Mouse (Mus musculus) kidney, postnatal 25 days (tissue): ENCODE data around the gene Ccz1.

Experiments used
- DNase-seq, 2 experiments: peaks; one replicate each; pipeline ENCODE4 v3.0.0; 2021; ENCODE audit warnings: mixed read lengths in 2 of 2

Ccz1 gene

DNA sequence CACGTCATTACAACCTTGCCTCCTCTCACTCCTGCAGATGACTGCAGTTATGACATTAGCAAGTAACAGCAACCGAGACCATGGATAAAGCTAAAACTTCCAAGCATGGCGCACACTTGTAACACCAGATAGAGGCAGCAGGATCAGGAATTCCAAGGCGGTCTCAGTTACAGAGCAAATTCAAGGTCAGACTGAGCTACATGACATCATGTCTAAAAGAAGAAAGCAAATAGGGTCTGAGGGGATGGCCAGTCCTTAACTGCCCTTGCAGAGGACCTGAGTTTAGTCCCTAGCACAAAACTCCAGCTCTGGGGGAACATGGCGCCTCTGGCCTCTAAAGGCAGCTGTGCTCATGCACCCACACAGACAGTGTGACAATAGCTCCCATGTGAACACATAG, 20.8 kb downstream of the Ccz1 start:
- no peak for DNase-seq

GRCm38 (mm10) chr5:143993260-143993659, 21.4 kb downstream of the Ccz1 start:
- no peak for DNase-seq

DNA sequence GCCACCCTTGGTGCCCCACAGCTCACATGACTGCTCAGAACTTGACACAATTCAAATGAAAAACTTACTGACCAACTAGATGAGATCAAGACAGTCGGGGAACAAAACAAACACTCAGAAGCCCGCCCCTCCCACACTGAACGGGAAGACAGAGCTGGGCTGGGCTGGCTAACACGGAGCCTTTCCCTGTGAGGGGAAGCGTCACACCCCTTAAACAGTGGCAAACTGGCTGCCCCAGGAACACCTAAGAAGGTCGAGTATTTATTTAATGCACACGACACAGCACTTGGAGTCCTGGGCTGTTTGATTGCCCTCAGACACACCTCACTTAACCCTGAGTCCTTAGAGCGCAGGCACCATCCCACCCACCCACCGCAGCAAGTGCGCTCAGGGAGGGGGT, 22.0 kb downstream of the Ccz1 start:
- DNase-seq: no peak

DNA sequence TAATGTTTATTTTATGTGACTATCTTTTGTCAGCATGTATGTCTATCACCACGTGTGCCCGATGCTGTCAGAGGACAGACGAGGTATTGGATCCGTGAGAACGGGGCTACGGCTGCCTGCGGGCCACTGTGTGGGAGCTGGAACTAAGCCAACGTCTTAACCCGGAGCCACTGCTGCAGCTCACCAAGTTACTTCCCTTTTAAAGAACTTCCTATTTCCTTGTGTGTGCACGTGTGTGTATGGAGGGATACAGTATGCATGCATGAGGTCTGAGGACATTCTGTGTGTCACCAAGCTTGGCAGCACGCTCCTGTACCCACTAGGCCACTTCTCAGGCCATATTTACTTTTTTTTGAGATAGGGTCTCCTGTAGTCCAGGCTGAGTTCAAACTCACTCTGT, 24.6 kb downstream of the Ccz1 start:
- no peak for DNase-seq

GRCm38 (mm10) chr5:143989046-143989445, 25.6 kb downstream of the Ccz1 start:
- DNase-seq: no peak

DNA sequence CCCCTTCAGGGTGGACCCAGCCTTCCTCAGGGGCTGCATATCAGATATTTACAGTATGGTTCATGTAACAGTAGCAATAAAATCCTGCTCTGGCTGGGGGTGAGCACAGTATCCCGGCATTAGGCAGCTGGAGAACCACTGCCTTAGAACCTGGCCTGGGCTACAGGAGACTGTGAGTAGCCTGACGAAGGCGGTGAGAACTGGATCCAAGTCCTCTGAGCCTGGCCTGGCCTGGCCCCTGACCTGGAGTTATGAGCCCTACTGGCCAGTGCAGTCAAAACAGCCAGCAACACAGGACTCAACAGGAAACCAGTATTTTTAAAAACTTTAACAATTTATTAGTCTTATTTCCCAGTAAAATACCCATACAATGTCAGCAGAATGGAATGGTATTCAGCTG, 27.1 kb downstream of the Ccz1 start:
- peak; percentile 33 to 70 for DNase-seq

- no peak for DNase-seq
Measured at GRCm38 (mm10) chr5:143985381-143985780, 29.3 kb downstream of the Ccz1 start.

DNA sequence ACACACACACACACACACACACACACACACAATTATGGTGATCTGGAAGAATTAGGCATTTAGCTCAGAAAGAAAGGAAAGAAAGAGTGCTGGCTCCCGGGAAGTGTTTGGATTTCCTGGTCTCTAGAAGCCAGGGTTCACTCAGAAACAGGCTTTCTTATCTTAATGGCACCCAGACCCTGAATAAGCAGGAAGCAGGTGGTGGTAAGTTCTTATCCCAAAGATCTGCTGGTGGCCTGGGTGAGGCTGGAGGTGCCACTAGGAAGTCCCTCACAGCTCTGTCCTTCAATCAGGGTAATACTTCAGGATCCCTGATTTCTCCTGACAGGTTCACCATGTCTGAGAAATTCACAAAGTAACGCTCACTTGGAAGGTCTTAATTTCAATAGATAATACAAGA, 32.3 kb downstream of the Ccz1 start:
- DNase-seq: no peak

- peak; percentile 47 to 75 for DNase-seq
Measured at GRCm38 (mm10) chr5:143980858-143981257, 33.8 kb downstream of the Ccz1 start.

DNA sequence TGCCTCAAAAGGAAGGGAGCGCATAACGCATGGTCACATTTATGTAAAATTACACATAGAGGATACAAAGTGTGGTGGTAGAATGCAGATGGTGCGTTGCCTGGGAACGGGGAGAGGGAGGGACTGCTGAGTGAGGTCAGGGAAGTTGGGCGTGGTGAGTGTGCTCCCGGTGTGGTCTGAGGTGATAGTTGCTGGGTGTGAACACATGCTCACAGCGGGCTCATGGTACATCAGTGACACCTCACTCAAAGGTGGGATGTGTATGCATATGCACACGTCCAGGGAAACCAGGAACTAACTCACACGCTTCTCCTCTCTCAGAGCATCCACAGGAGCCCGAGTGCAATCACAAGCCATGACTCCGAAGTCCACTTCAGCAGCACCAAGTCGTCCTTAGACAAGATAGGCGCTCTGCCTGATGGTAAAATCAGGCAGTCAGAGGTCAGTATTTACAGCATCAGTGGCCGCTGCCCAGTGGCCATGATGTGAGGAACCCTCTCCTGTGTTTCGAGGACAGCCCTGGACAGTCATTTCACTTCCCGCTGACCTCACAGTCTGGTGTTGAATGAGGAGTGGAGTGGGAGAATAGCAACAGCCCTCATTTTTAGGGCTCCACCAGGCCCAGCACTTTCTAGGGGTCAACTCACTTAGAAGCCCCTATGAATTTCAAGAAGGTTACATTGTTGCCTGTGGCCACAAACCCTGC, 37.8 kb downstream of the Ccz1 start:
- DNase-seq: no peak

- no peak for DNase-seq
Measured at GRCm38 (mm10) chr5:143976232-143976631, 38.4 kb downstream of the Ccz1 start.

- DNase-seq: no peak
Measured at GRCm38 (mm10) chr5:143975631-143975933, 39.1 kb downstream of the Ccz1 start.

- peak; percentile 67 to 70 for DNase-seq
Measured at GRCm38 (mm10) chr5:143974931-143975630, 39.6 kb downstream of the Ccz1 start.

DNA sequence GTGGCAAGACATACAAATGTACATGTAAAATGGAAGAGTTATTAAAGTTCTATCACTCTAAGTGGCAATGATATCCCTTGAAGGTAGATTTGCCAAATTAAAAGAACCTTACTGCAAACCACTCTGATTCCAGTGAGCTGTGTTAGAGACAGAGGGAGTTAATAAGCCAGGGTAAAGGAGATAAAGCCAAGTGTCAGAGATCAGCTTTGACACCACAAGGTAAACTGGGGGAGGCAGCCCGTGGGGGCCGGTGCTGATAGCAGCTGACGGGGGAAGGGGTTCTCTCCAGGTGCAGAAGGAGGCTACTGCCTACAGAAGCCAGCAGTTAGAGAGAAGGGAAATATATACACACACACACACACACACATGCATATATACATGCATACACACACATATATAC, 42.0 kb downstream of the Ccz1 start:
- DNase-seq: no peak

DNA sequence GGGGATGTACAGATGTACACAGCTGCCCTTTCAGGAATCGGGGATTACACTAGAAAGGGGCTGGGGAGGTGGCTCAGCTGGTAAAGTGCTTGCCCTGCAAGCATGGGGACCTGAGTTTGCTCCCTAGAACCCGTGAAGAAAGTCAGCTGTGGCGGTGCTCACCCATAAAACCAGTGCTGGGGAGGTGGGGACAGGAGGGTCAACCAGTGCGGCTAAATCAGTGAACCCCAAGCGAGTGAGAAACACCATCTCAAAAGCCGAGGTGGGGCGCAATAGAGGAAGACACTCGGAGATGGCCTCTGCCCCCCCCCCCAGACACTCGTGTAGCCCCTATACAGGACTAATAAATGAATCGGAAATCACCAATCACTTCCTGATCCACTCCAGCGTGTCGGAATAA, 48.0 kb downstream of the Ccz1 start:
- no peak for DNase-seq

GRCm38 (mm10) chr5:143965586-143966345, 48.9 kb downstream of the Ccz1 start:
- no peak for DNase-seq

DNA sequence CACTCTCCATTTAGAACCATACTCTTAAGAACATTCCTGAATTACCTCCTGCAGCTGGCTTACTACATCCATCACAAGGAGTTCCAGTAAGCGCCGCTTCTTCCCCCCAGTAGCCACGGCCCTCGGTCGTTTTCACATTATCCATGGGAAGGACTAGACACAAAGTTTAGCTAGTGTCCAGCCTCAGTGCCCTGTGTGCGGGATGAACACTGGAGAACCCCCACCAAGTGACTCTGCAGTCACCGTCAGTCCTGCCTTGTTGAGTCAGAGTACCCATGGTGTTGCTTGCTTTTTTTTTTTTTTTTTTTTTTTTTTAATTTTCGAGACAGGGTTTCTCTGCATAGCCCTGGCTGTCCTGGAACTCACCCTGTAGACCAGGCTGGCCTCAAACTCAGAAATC, 53.5 kb downstream of the Ccz1 start:
- no peak for DNase-seq

DNA sequence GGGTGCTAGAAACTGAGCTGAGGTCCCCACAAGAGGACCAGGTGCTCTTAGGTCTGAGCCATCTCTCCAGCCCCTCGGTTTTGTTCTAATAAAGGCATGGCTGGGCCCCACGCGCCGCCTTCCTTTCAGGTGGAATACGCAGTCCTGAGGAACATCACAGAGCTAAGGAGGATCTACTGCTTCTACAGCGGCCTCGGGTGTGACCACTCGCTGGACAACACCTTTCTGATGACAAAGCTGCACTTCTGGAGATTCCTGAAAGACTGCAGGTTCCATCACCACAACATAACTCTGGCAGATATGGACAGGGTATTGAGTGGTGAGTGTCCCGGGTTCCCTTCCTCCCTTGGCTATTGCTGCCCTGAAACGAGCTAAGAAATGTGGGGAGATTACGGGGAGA, 55.1 kb downstream of the Ccz1 start:
- DNase-seq: no peak

DNA sequence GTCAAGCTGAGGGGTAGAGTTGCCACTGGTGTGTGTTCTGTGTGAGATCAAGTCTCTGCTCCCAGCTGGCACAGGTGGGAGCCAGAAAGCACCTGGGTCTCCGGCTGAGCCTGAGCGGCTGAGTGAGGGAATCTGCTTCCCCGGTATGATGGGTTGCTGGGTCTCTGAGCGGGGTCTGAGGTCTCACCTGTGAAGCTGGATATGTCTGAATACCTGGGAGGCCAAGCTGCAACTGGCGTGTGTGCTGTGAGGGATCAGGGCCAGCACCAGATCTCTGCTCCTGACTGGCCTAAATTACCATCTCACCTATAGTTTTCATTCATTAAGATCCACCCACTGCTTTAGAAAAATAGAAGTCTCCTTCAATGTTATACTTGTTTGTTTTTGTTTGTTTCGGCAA, 57.6 kb downstream of the Ccz1 start:
- no peak for DNase-seq

- no peak for DNase-seq
Measured at GRCm38 (mm10) chr5:143950016-143950415, 64.7 kb downstream of the Ccz1 start.

GRCm38 (mm10) chr5:143948361-143948760, 66.3 kb downstream of the Ccz1 start:
- no peak for DNase-seq

DNA sequence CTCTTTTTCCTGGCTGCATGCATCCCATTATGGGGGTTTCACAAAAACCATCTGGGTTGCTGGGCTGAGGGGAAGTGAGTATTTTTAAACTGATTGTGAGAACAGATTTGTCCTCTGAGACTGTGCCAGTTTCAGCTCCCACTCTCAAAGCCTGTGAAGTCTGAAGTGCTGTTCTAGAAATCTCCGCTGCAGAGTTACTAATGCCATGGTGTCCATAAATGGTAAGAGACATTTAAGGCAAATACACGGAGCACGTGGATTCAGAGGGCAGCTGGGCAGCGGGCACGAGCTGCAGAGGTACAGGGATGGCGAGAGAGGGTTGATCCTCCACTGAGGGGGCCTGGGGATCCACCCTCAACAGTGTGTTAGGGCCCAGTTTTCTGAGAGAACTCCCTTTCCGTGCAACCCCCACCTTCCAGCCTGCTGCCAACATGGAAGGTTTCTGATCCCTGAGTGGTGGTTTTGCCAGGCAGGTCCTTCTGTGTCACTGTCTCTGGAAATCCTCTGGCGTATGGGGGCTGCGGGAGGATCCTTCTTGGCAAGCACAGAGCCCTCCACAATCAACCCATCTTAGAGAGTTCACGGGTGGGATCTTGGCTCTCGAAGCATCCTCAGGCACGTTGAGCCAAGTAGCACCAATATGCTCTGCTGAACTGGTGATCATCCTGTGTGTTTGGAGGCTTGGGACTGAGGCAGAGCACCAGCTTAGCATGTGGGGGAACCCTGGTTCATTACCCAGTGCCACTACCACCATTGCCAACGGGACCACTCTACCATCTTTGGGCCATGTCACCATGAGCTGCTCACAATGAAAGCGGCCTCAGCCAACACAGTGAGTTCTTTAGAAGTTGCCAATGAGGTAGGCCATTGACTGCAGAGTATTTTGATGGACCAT, 71.2 kb downstream of the Ccz1 start:
- DNase-seq: no peak

- no peak for DNase-seq
Measured at GRCm38 (mm10) chr5:143941588-143941987, 73.1 kb downstream of the Ccz1 start.
